Mouse (Mus musculus): ENCODE measurements around the gene Sumf1. TPM values are rescaled to one million over a fixed set of nuclear protein-coding genes. Genes with fewer than 3 reads are reported as not detected.

Gene Sumf1
- polyA plus RNA-seq, 1 experiment from 2014 or later: 17.5 TPM

DNA sequence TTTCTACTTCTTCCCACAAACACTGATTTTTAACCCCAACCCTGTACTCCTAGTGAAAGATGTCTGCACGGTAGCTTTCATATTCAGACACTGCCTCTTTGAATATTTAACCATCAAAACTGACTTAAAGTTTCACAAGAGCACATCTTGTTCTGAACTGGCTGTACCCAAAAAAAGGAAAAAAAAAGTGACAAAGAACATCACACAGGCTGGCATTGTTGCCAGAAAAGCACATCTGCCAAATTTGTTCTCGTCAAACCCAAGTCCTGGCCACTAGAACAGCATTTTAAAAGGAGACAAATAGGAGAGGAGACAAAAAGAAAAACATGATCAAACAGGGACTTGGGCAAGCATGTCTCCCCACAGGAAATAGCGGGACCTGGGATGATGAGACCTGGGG, 91.9 kb downstream of the Sumf1 start:
- H3K4me1 ChIP-seq: no peaks in the 10 kb centered on the region
- no peaks in the 10 kb centered on the region for H3K36me3 ChIP-seq

DNA sequence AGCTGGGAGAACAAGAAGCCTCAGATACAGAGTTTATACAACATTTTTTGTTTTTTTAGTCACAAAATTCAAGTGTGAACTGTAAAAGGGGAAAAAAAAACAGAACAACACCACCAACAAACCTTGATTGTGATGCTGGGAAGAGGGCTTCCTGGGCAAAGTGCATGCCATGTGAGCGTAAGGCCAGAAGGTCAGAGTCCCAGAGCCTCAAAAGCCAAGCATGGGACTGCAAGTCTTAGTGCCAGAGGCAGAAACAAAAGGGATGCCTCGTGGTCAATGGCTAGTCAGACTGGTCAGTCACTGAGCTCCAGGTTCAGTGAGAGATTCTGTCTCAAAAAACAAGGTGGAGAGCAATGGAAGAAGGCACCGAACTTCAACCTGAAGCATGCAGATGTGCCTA, 92.7 kb downstream of the Sumf1 start:
- no peaks in the 10 kb centered on the region for H3K27me3 ChIP-seq (ENCODE audit: insufficient read depth, poor library complexity, severe bottlenecking)
- WGBS: 83% methylated on average over 3 of the region's 3 CpGs
- H3K36me3 ChIP-seq: no peaks in the 10 kb centered on the region
- H3K4me1 ChIP-seq: no peaks in the 10 kb centered on the region
- H3K9me3 ChIP-seq: no peaks in the 10 kb centered on the region
- H3K27ac ChIP-seq: no peak overlapping the region
- no peak for DNase-seq (ENCODE audit: low spot score)
- no peak overlapping the region for H3K4me3 ChIP-seq

More for the DNA sequence above, 91.9 kb downstream of the Sumf1 start:
- WGBS: 82% methylated on average over 3 of the region's 3 CpGs
- no peak for DNase-seq (ENCODE audit: low spot score)
- Histone ChIP-seq H3K27me3 (ENCODE audit: insufficient read depth, poor library complexity, severe bottlenecking) (no peaks in the 10 kb centered on the region), H3K4me3 (no peak overlapping the region), H3K27ac (no peak overlapping the region), H3K9me3 (no peaks in the 10 kb centered on the region)

DNA sequence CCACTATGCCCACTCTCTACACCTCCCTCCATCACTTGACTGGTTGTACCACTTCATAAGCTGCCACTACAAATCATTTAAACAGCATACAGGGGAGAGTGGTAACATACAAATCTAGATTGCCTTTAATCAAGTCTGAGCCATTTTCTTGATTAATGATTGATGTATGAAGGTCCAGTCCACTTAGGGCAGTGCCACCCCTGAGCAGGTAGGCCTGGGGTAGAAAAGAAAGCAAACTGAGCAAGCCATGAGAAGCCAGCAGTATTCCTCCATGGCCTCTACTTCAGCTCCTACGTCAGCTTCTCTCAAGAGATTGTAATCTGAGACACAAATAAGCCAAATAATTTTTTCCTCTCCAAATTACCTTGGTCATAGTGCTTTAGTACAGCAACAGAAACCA, 94.1 kb downstream of the Sumf1 start:
- H3K27ac ChIP-seq: no peak overlapping the region
- WGBS: 75% methylated on average over 1 of the region's 1 CpGs
- DNase-seq (ENCODE audit: low spot score): no peak
- no peaks in the 10 kb centered on the region for H3K9me3 ChIP-seq
- H3K4me1 ChIP-seq: no peaks in the 10 kb centered on the region
- H3K36me3 ChIP-seq: no peaks in the 10 kb centered on the region
- H3K4me3 ChIP-seq: no peak overlapping the region
- H3K27me3 ChIP-seq (ENCODE audit: insufficient read depth, poor library complexity, severe bottlenecking): no peaks in the 10 kb centered on the region

DNA sequence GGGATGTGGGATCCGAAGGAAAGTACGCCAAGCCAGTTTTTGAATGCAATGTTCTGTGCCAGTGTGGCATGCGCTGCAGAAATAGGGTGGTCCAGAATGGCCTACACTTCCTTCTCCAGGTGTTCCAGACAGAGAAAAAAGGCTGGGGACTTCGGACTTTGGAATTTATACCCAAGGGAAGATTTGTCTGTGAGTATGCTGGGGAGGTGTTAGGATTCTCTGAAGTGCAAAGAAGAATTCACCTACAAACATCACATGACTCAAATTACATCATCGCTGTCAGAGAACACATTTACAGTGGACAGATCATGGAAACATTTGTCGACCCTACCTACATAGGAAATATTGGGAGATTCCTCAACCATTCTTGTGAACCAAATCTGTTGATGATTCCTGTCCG, 109.5 kb downstream of the Sumf1 start:
- no peak for DNase-seq (ENCODE audit: low spot score)
- peaks cover 4% of the 10 kb centered on the region; the same call in 1 of the 2 replicates for H3K4me1 ChIP-seq
- H3K9me3 ChIP-seq: no peaks in the 10 kb centered on the region
- H3K27ac ChIP-seq: no peak overlapping the region
- no peak overlapping the region for H3K4me3 ChIP-seq
- no peaks in the 10 kb centered on the region for H3K27me3 ChIP-seq (ENCODE audit: insufficient read depth, poor library complexity, severe bottlenecking)
- H3K36me3 ChIP-seq: peaks cover 20% of the 10 kb centered on the region
- WGBS: 87% methylated on average over 7 of the region's 7 CpGs

- DNase-seq (ENCODE audit: low spot score): no peak
- Histone ChIP-seq H3K27ac (no peak overlapping the region), H3K9me3 (no peaks in the 10 kb centered on the region), H3K36me3 (peaks cover 20% of the 10 kb centered on the region), H3K27me3 (ENCODE audit: insufficient read depth, poor library complexity, severe bottlenecking) (no peaks in the 10 kb centered on the region), H3K4me3 (no peak overlapping the region), H3K4me1 (peaks cover 4% of the 10 kb centered on the region; the same call in 1 of the 2 replicates)
- 93% methylated on average over 10 of the region's 10 CpGs for WGBS
Observed at GRCm38 (mm10) chr6:108074624-108075023, 110.8 kb downstream of the Sumf1 start.

- H3K36me3 ChIP-seq: peaks cover 20% of the 10 kb centered on the region
- H3K4me1 ChIP-seq: peaks cover 4% of the 10 kb centered on the region; the same call in 1 of the 2 replicates
- no peaks in the 10 kb centered on the region for H3K9me3 ChIP-seq
- H3K27me3 ChIP-seq (ENCODE audit: insufficient read depth, poor library complexity, severe bottlenecking): no peaks in the 10 kb centered on the region
- DNase-seq (ENCODE audit: low spot score): no peak
- no peak overlapping the region for H3K4me3 ChIP-seq
- WGBS: 85% methylated on average over 2 of the region's 2 CpGs
- no peak overlapping the region for H3K27ac ChIP-seq
Observed at GRCm38 (mm10) chr6:108073931-108074330, 111.5 kb downstream of the Sumf1 start.

- no peak for DNase-seq (ENCODE audit: low spot score)
- Histone ChIP-seq H3K27ac (no peak overlapping the region), H3K27me3 (ENCODE audit: insufficient read depth, poor library complexity, severe bottlenecking) (no peaks in the 10 kb centered on the region), H3K9me3 (no peaks in the 10 kb centered on the region), H3K36me3 (peaks cover 20% of the 10 kb centered on the region), H3K4me1 (peaks cover 4% of the 10 kb centered on the region; the same call in 1 of the 2 replicates), H3K4me3 (no peak overlapping the region)
- 50% methylated on average over 5 of the region's 5 CpGs for WGBS
Observed at GRCm38 (mm10) chr6:108073071-108073470, 112.3 kb downstream of the Sumf1 start.

DNA sequence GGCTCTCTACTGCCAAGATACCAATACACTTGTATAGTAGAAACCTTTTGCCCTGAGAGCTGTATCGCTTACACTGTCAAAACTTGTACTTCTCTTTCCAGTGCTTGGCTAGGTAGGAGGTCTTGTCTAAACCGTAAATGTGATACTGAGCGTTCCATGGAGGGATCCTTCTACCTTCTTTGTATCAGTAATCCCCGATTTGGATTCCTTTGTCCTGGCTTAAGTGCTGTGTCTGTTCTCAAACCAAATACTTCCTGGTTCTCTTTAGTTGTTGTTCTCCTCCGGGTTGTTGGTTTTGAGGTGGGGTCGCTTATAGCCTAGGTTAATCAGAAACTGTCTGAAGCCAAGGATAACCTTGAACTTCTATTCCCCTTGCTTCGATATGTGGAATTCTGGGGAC, 114.4 kb downstream of the Sumf1 start:
- H3K4me1 ChIP-seq: peaks cover 4% of the 10 kb centered on the region; the same call in 1 of the 2 replicates
- no peak overlapping the region for H3K27ac ChIP-seq
- H3K27me3 ChIP-seq (ENCODE audit: insufficient read depth, poor library complexity, severe bottlenecking): no peaks in the 10 kb centered on the region
- peaks cover 15% of the 10 kb centered on the region for H3K36me3 ChIP-seq
- 89% methylated on average over 7 of the region's 7 CpGs for WGBS
- no peak for DNase-seq (ENCODE audit: low spot score)
- no peaks in the 10 kb centered on the region for H3K9me3 ChIP-seq
- no peak overlapping the region for H3K4me3 ChIP-seq

DNA sequence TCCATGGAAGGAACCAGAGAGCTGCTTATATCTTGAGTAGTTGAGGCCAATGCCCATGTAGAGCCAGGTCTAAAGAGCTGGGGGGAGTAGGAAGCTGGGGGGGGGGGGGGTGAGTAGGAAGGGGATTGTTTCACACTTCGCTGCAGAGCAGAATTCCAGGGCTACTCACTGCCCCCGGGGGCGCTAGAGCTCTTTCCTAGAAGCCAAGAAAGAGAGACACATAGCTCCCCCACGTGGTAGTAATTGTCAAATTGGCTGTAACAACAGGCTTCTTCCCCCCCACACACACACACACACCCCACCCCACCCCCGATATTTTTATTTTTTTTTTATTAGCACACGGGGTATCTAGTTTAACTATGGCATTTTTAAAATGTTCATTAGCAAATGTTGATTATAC, 119.8 kb downstream of the Sumf1 start:
- 14% methylated on average over 6 of the region's 6 CpGs for WGBS
- peak; percentile 83 for DNase-seq (ENCODE audit: low spot score)
- peak overlapping the region; percentile 94 for H3K27ac ChIP-seq

GRCm38 (mm10) chr6:108064918-108065526, 120.4 kb downstream of the Sumf1 start, which contains the start of gene Setmar:
Gene Setmar, plus strand, starts transcription at chr6:108065045.
- Histone ChIP-seq H3K4me1 (0 out of 2 replicates have a peak, but pooled peaks cover 4% of the 10 kb centered on the region), H3K4me3 (peak within 1 kb of the TSS; percentile 72), H3K27ac (peak within 1 kb of the TSS; percentile 94), H3K27me3 (ENCODE audit: insufficient read depth, poor library complexity, severe bottlenecking) (no peaks in the 10 kb centered on the region), H3K36me3 (no peaks in the 10 kb centered on the region), H3K9me3 (no peaks in the 10 kb centered on the region)
- DNase-seq (ENCODE audit: low spot score): peak; percentile 98
- WGBS: under 1% methylated on average over 24 of the region's 24 CpGs

More for the DNA sequence above, 119.8 kb downstream of the Sumf1 start:
- peak overlapping the region; percentile 72 for H3K4me3 ChIP-seq
- 0 out of 2 replicates have a peak, but pooled peaks cover 4% of the 10 kb centered on the region for H3K4me1 ChIP-seq
- no peaks in the 10 kb centered on the region for H3K36me3 ChIP-seq
- no peaks in the 10 kb centered on the region for H3K9me3 ChIP-seq
- H3K27me3 ChIP-seq (ENCODE audit: insufficient read depth, poor library complexity, severe bottlenecking): no peaks in the 10 kb centered on the region

DNA sequence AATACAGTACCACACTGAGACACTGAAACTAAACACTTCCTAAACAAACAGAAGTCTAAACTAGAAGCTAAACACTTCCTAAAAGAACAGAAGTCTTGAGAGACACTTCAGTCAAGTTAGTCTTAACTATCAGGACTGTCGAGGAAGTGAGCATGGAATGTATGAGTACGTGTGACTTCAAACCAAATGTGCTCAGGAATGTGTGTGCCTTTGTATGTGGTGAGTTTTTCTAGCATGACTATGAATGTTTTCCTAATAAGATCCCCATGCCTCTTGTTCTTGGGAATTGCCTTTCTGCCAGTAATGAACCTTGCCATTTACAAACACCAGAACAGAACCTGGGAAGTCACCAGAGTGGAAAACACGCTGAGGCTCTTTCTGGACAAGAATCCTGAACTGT, 124.3 kb downstream of the Sumf1 start:
- no peaks in the 10 kb centered on the region for H3K36me3 ChIP-seq
- DNase-seq (ENCODE audit: low spot score): no peak
- 69% methylated on average over 3 of the region's 3 CpGs for WGBS

DNA sequence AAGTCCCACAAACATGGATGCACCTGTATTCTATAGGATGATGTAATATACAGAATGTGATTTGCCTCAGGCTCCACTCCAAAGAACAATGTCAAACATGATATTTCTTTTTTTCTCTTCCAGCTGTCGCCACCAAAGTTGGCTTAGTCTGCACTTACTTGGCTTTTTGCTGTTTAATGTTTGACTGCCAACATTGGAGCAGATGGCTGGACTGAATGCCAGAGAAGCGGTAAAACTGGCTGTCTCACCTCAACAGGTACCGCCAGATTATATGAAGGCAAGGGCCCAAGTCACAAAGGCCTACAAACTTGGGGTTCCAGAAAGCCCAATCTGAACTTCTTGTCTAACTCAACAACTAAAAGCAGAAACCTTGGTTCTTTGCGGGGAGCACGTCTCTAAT, 127.3 kb downstream of the Sumf1 start:
- DNase-seq (ENCODE audit: low spot score): no peak
- Histone ChIP-seq H3K9me3 (no peaks in the 10 kb centered on the region), H3K27me3 (ENCODE audit: insufficient read depth, poor library complexity, severe bottlenecking) (no peaks in the 10 kb centered on the region), H3K36me3 (no peaks in the 10 kb centered on the region), H3K4me1 (no peaks in the 10 kb centered on the region), H3K4me3 (no peak overlapping the region), H3K27ac (no peak overlapping the region)
- WGBS: 78% methylated on average over 5 of the region's 5 CpGs

More for the DNA sequence above, 124.3 kb downstream of the Sumf1 start:
- 0 out of 2 replicates have a peak, but pooled peaks cover 4% of the 10 kb centered on the region for H3K4me1 ChIP-seq
- no peak overlapping the region for H3K4me3 ChIP-seq
- H3K27ac ChIP-seq: no peak overlapping the region
- H3K9me3 ChIP-seq: no peaks in the 10 kb centered on the region
- no peaks in the 10 kb centered on the region for H3K27me3 ChIP-seq (ENCODE audit: insufficient read depth, poor library complexity, severe bottlenecking)

- Histone ChIP-seq H3K27ac (no peak overlapping the region), H3K9me3 (no peaks in the 10 kb centered on the region), H3K27me3 (ENCODE audit: insufficient read depth, poor library complexity, severe bottlenecking) (no peaks in the 10 kb centered on the region), H3K4me1 (no peaks in the 10 kb centered on the region), H3K36me3 (no peaks in the 10 kb centered on the region), H3K4me3 (no peak overlapping the region)
- no peak for DNase-seq (ENCODE audit: low spot score)
- WGBS: 51% methylated on average over 4 of the region's 4 CpGs
Observed at GRCm38 (mm10) chr6:108057353-108057752, 128.0 kb downstream of the Sumf1 start.

Measured in heart, embryonic 10.5 days (tissue).